Comparison of ENCODE assay signal across 15 mouse cellular contexts in the genomic region with DNA sequence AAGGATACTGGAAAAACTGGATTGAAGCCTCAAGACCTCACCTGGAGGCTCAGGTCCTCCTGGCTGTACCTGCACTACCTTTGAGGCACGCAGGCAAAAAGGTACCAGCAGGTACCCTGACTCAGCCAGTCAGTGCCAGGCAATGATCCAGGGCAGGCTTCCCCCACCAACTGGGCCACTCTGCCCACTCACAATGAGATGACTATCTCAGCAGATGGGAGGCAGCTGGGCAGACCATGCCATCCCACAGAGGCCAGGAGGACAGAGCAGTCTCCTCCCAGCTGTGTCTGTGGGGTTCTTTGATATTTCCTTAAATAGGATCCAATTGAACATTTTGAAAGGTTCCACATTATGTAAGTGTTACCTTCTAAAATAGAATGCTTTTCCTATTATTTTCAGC. TPM values are rescaled to one million over a fixed set of nuclear protein-coding genes. Genes with fewer than 3 reads are reported as not detected.
A peak's percentile ranks its signal among the peaks of the same experiment; 100 is the strongest.
DNase-seq lines count a peak whose midpoint lies in the region; ATAC-seq and TF ChIP-seq lines count a peak whose summit lies in the region.
"Had no signal": no experiment of that assay in that cellular context is flagged by ENCODE, and none has a peak within 500 bp of the region (broad histone marks: within the 10 kb centered on the region; RNA-seq: fewer than 3 reads in every experiment).

No protein-coding gene starts in this region.

- no peak for TF ChIP-seq EP300 in stomach, postnatal 0 days (optimal IDR thresholded peaks at IDR 0.05)

- H3K36me3 ChIP-seq in hindbrain, postnatal 0 days (ENCODE audit: insufficient read depth, low read length) = no peaks in the 10 kb centered on the region
- no peaks in the 10 kb centered on the region for H3K36me3 ChIP-seq in hindbrain, embryonic 10.5 days
- H3K36me3 ChIP-seq in stomach, embryonic 16.5 days (ENCODE audit: control insufficient read depth, insufficient read depth, low read length) = no peaks in the 10 kb centered on the region
- H3K36me3 ChIP-seq in stomach, postnatal 0 days (ENCODE audit: control insufficient read depth, insufficient read depth, low read length) = no peaks in the 10 kb centered on the region
- no peaks in the 10 kb centered on the region for H3K36me3 ChIP-seq in macrophage (ENCODE audit: inconsistent target)
- H3K36me3 ChIP-seq: embryonic facial prominence, embryonic 10.5 days; midbrain, embryonic 15.5 days had no signal

- no peak for TF ChIP-seq CTCF in hindbrain, postnatal 0 days (IDR thresholded peaks at IDR 0.05; ENCODE audit: low read depth)
- no peak for TF ChIP-seq CTCF in stomach, postnatal 0 days (IDR thresholded peaks at IDR 0.05; ENCODE audit: low read depth)

- H3K9me3 ChIP-seq in hindbrain, postnatal 0 days (ENCODE audit: low read length) = no peaks in the 10 kb centered on the region
- no peaks in the 10 kb centered on the region for H3K9me3 ChIP-seq in hindbrain, embryonic 10.5 days
- H3K9me3 ChIP-seq in stomach, embryonic 16.5 days (replicated peaks; ENCODE audit: control insufficient read depth, low read length) = no peaks in the 10 kb centered on the region
- no peaks in the 10 kb centered on the region for H3K9me3 ChIP-seq in stomach, postnatal 0 days (ENCODE audit: control insufficient read depth, low read length)
- H3K9me3 ChIP-seq: embryonic facial prominence, embryonic 10.5 days; midbrain, embryonic 15.5 days had no signal

- WGBS in hindbrain, postnatal 0 days = 52% methylated on average over 1 of the region's 1 CpGs
- 88% methylated on average over 1 of the region's 1 CpGs for WGBS in hindbrain, embryonic 10.5 days
- WGBS in stomach, embryonic 16.5 days = 79% methylated on average over 1 of the region's 1 CpGs
- 78% methylated on average over 1 of the region's 1 CpGs for WGBS in stomach, postnatal 0 days
- 90% methylated on average over 1 of the region's 1 CpGs for WGBS in macrophage (ENCODE audit: missing documents)

- DNase-seq in hindbrain, postnatal 0 days (ENCODE audit: low spot score) = no peak
- DNase-seq in hindbrain, embryonic 10.5 days (ENCODE audit: low spot score) = no peak
- DNase-seq in stomach, postnatal 0 days (ENCODE audit: low spot score) = no peak
- DNase-seq in heart, adult 9 months (ENCODE audit: low spot score in 2 of 2) = no peak
- DNase-seq in urinary bladder, adult 2 months (ENCODE audit: low spot score) = no peak
- DNase-seq: adrenal gland, adult 8-10 months; kidney, adult 11 months; thymus, adult 2 months had no signal

- no peak overlapping the region for H3K4me2 ChIP-seq in hindbrain, postnatal 0 days (ENCODE audit: low read depth, low read length)
- H3K4me2 ChIP-seq in stomach, embryonic 16.5 days (ENCODE audit: low read depth, low read length) = no peak overlapping the region
- H3K4me2 ChIP-seq in stomach, postnatal 0 days (replicated peaks; ENCODE audit: low read depth) = no peak overlapping the region
- H3K4me2 ChIP-seq: liver, embryonic 11.5 days; midbrain, embryonic 15.5 days had no signal

- H3K27me3 ChIP-seq in hindbrain, postnatal 0 days (ENCODE audit: insufficient read depth, low read length) = no peaks in the 10 kb centered on the region
- H3K27me3 ChIP-seq in hindbrain, embryonic 10.5 days (ENCODE audit: insufficient read depth, poor library complexity, severe bottlenecking) = peaks cover 19% of the 10 kb centered on the region
- H3K27me3 ChIP-seq in stomach, embryonic 16.5 days (ENCODE audit: control insufficient read depth, insufficient read depth, low read length) = no peaks in the 10 kb centered on the region
- no peaks in the 10 kb centered on the region for H3K27me3 ChIP-seq in stomach, postnatal 0 days (ENCODE audit: control insufficient read depth, insufficient read depth, low read length)
- H3K27me3 ChIP-seq: midbrain, embryonic 15.5 days had no signal

- H3K9ac ChIP-seq in hindbrain, postnatal 0 days (replicated peaks; ENCODE audit: low read length) = no peak overlapping the region
- H3K9ac ChIP-seq in stomach, embryonic 16.5 days (ENCODE audit: low read length) = no peak overlapping the region
- no peak overlapping the region for H3K9ac ChIP-seq in stomach, postnatal 0 days (ENCODE audit: low read length)
- H3K9ac ChIP-seq: midbrain, embryonic 15.5 days had no signal

- peaks cover 7% of the 10 kb centered on the region for H3K4me1 ChIP-seq in hindbrain, postnatal 0 days (ENCODE audit: insufficient read depth, low read length)
- H3K4me1 ChIP-seq in hindbrain, embryonic 10.5 days (replicated peaks) = peaks cover 44% of the 10 kb centered on the region
- H3K4me1 ChIP-seq in stomach, embryonic 16.5 days (ENCODE audit: control insufficient read depth, insufficient read depth, low read length) = peaks cover 32% of the 10 kb centered on the region
- H3K4me1 ChIP-seq in stomach, postnatal 0 days (replicated peaks; ENCODE audit: control insufficient read depth, insufficient read depth) = peaks cover 5% of the 10 kb centered on the region; the same call in 1 of the 2 replicates

- no peaks in the 10 kb centered on the region for H3K79me2 ChIP-seq in macrophage (ENCODE audit: inconsistent target)

- no peak overlapping the region for H3K4me3 ChIP-seq in hindbrain, postnatal 0 days (ENCODE audit: low read length)
- no peak overlapping the region for H3K4me3 ChIP-seq in hindbrain, embryonic 10.5 days
- no peak overlapping the region for H3K4me3 ChIP-seq in stomach, embryonic 16.5 days (replicated peaks; ENCODE audit: low read length)
- no peak overlapping the region for H3K4me3 ChIP-seq in stomach, postnatal 0 days (ENCODE audit: low read depth, low read length)
- H3K4me3 ChIP-seq in macrophage (ENCODE audit: inconsistent target) = no peak overlapping the region
- H3K4me3 ChIP-seq: embryonic facial prominence, embryonic 10.5 days; heart, adult 2 months; midbrain, embryonic 15.5 days had no signal

- H3K27ac ChIP-seq in hindbrain, postnatal 0 days = no peak overlapping the region
- H3K27ac ChIP-seq in hindbrain, embryonic 10.5 days = no peak overlapping the region
- H3K27ac ChIP-seq in stomach, embryonic 16.5 days (ENCODE audit: low read length) = 0 out of 2 replicates have a peak overlapping the region, but pooled peaks have one; percentile 17
- no peak overlapping the region for H3K27ac ChIP-seq in stomach, postnatal 0 days (replicated peaks)
- H3K27ac ChIP-seq in macrophage = 0 out of 2 replicates have a peak overlapping the region, but pooled peaks have one; percentile 2
- H3K27ac ChIP-seq: heart, adult 2 months; kidney, postnatal 0 days; midbrain, embryonic 15.5 days had no signal

- 0 out of 2 replicates have a peak, but pooled peaks have one; percentile 25 for ATAC-seq in hindbrain, postnatal 0 days
- no peak for ATAC-seq in stomach, embryonic 16.5 days (ENCODE audit: insufficient read depth, low FRiP score)
- no peak for ATAC-seq in stomach, postnatal 0 days (ENCODE audit: low FRiP score, low TSS enrichment)

RNA-seq across cellular contexts. Expression of gene Rhob, which starts 49.8 kb away (rescaled TPM):
- 356 and 385 TPM in 2 replicates for total RNA-seq in hindbrain, postnatal 0 days (2014; rRNA removed)
- polyA plus RNA-seq in hindbrain, postnatal 0 days (2015; fragmentation: Nextera tagmentation; extraction: Ambion mirVana) = 71.4 and 71.7 TPM in 2 replicates
- 31.5 and 54.8 TPM in 2 replicates for polyA plus RNA-seq in hindbrain, embryonic 10.5 days (2016; fragmentation: Nextera tagmentation; extraction: Ambion mirVana)
- polyA plus RNA-seq in stomach, embryonic 16.5 days (2015; fragmentation: Nextera tagmentation; extraction: Ambion mirVana) = 32.0 and 34.3 TPM in 2 replicates
- polyA plus RNA-seq in stomach, postnatal 0 days (2015; fragmentation: Nextera tagmentation; extraction: Ambion mirVana) = 32.9 and 39.5 TPM in 2 replicates
- total RNA-seq in macrophage (2018; cell fraction: chromatin; rRNA removed) = 100 to 1,000 TPM in 6 of 26 experiments, 10 to 100 TPM in 20; 29.2 to 170 (median 66.5) TPM
- total RNA-seq in macrophage (2018; cell fraction: cytosol; rRNA removed) = 100 to 1,000 TPM in 16 of 26 experiments, 10 to 100 TPM in 10; 69.8 to 600 (median 172) TPM
- total RNA-seq in macrophage (2018; cell fraction: nucleus; rRNA removed) = 100 to 1,000 TPM in 18 of 26 experiments, 10 to 100 TPM in 8; 52.3 to 342 (median 141) TPM
- 52.5 to 182 TPM (median 116 TPM) in 3 replicates for polyA plus RNA-seq in macrophage (2018)
- 189 and 223 TPM in 2 replicates for polyA plus RNA-seq in urinary bladder, adult 2 months (2012; rRNA removed)

Comparison
In these comparisons a context has a peak if more than half of its experiments do, and no peak if none do; other contexts are left out.
1. H3K27ac ChIP-seq: peak in stomach, embryonic 16.5 days (single experiment) and macrophage (single experiment); none in hindbrain, postnatal 0 days (single experiment), hindbrain, embryonic 10.5 days (single experiment) and stomach, postnatal 0 days (single experiment).